Mouse (Mus musculus) stomach, embryonic 14.5 days (tissue): Measurements from ENCODE around the gene Mib2. TPM values are rescaled to one million over a fixed set of nuclear protein-coding genes. Genes with fewer than 3 reads are reported as not detected.
A peak's percentile ranks its signal among the peaks of the same experiment; 100 is the strongest.
"Not testable (repeated sequence)": the region's sequence is repeated elsewhere in the genome, so short reads cannot be mapped to it uniquely, and the experiment has no call there.

ENCODE experiments used
- ATAC-seq: fragments of 200-750 bp; cut with Nextera tagmentation; 2 replicates; pipeline ENCODE4 v1.8.0; 2017; ENCODE audit warnings: low read depth, moderate TSS enrichment; ENCODE audit not compliant: insufficient number of reproducible peaks, insufficient read depth, low FRiP score
- H3K27ac ChIP-seq: fragments of 300-500 bp; sonication (generic); 2 replicates; pipeline ENCODE4 v1.5.1; 2014; ENCODE audit warnings: mild to moderate bottlenecking, low read length, moderate library complexity, mixed read lengths
- H3K27me3 ChIP-seq: fragments of 300-500 bp; sonication (generic); 2 replicates; pipeline ENCODE4 v1.6.1; 2014; ENCODE audit warnings: low read length, control low read depth, mixed read lengths; ENCODE audit not compliant: control insufficient read depth, insufficient read depth
- H3K36me3 ChIP-seq: fragments of 300-500 bp; sonication (generic); 2 replicates; pipeline ENCODE4 v1.6.1; 2014; ENCODE audit warnings: mild to moderate bottlenecking, control low read depth, low read length, moderate library complexity, mixed read lengths; ENCODE audit not compliant: control insufficient read depth, insufficient read depth
- H3K4me1 ChIP-seq: fragments of 300-500 bp; sonication (generic); 2 replicates; pipeline ENCODE4 v1.6.1; 2014; ENCODE audit warnings: low read length, control low read depth, mixed read lengths; ENCODE audit not compliant: control insufficient read depth, insufficient read depth
- H3K4me2 ChIP-seq: fragments of 300-500 bp; sonication (generic); replicated peaks from 2 replicates; pipeline ENCODE4 v1.6.1; 2014; ENCODE audit warnings: low read depth, low read length, control low read depth
- H3K4me3 ChIP-seq: fragments of 300-500 bp; sonication (generic); 2 replicates; pipeline ENCODE4 v1.5.1; 2014; ENCODE audit warnings: low read depth, low read length, control low read depth
- H3K9ac ChIP-seq: fragments of 300-500 bp; sonication (generic); replicated peaks from 2 replicates; pipeline ENCODE4 v1.6.1; 2014; ENCODE audit warnings: low read depth, mild to moderate bottlenecking, control low read depth, low read length, moderate library complexity, mixed read lengths
- H3K9me3 ChIP-seq: fragments of 300-500 bp; sonication (generic); 2 replicates; pipeline ENCODE4 v1.6.1; 2016; ENCODE audit warnings: low read depth, low read length, control low read depth; ENCODE audit not compliant: control insufficient read depth
- WGBS: fragments of 180-500 bp; shearing (Covaris S2); extraction: QIAGEN DNeasy Blood & Tissue Kit; methylation state at CpG from one replicate; pipeline ENCODE4 v1.1.7; 2014; 5-methylcytosine and 5-hydroxymethylcytosine counted together
- polyA plus RNA-seq: library from polyadenylated mRNA; unstranded; fragments of >200 nt; fragmentation: Nextera tagmentation; extraction: Ambion mirVana; gene quantifications from 2 replicates; pipeline ENCODE4 v1.2.1, GENCODE M21; 2014

Gene Mib2
- polyA plus RNA-seq, 1 experiment from 2014 or later: 18.9 TPM

DNA sequence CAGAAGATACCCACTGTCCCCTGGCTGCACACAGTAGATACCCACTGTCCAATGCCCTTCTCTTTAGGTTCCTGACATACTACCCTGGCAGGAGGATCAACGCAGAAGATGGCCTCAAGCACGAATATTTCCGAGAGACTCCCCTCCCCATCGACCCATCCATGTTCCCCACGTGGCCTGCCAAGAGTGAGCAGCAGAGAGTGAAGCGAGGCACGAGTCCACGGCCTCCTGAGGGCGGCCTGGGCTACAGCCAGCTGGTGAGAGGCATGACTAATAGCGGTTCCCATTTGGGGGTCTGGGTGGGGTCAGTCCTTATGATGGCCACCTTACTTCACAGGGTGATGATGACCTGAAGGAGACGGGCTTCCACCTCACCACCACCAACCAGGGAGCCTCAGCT lies 19.6 kb downstream of the Mib2 start:
- H3K4me1 ChIP-seq: peaks cover 26% of the 10 kb centered on the region
- no peak overlapping the region for H3K27ac ChIP-seq
- 0 out of 2 replicates have a peak, but pooled peaks cover 7% of the 10 kb centered on the region for H3K27me3 ChIP-seq
- 88% methylated on average over 11 of the region's 11 CpGs for WGBS
- no peak for ATAC-seq
- H3K9ac ChIP-seq: no peak overlapping the region
- no peak overlapping the region for H3K4me3 ChIP-seq
- H3K9me3 ChIP-seq: no peaks in the 10 kb centered on the region
- H3K36me3 ChIP-seq: peaks cover 55% of the 10 kb centered on the region
- H3K4me2 ChIP-seq: no peak overlapping the region

GRCm38 (mm10) chr4:155645721-155646120 lies 23.3 kb downstream of the Mib2 start:
- Histone ChIP-seq H3K4me1 (no peaks in the 10 kb centered on the region), H3K4me2 (no peak overlapping the region), H3K4me3 (no peak overlapping the region), H3K9me3 (no peaks in the 10 kb centered on the region), H3K9ac (no peak overlapping the region), H3K27me3 (no peaks in the 10 kb centered on the region), H3K36me3 (peaks cover 82% of the 10 kb centered on the region), H3K27ac (no peak overlapping the region)
- WGBS: 93% methylated on average over 5 of the region's 5 CpGs
- ATAC-seq: no peak

GRCm38 (mm10) chr4:155645308-155645707 lies 23.7 kb downstream of the Mib2 start, which contains the start of gene Gm10563:
Gene Gm10563 (minus strand): TSS chr4:155645408.
- peaks cover 82% of the 10 kb centered on the region for H3K36me3 ChIP-seq
- not testable (repeated sequence) for H3K9me3 ChIP-seq, H3K27ac ChIP-seq, H3K27me3 ChIP-seq, H3K4me3 ChIP-seq, H3K4me2 ChIP-seq, H3K4me1 ChIP-seq, H3K9ac ChIP-seq, ATAC-seq
- WGBS: 96% methylated on average over 2 of the region's 2 CpGs

DNA sequence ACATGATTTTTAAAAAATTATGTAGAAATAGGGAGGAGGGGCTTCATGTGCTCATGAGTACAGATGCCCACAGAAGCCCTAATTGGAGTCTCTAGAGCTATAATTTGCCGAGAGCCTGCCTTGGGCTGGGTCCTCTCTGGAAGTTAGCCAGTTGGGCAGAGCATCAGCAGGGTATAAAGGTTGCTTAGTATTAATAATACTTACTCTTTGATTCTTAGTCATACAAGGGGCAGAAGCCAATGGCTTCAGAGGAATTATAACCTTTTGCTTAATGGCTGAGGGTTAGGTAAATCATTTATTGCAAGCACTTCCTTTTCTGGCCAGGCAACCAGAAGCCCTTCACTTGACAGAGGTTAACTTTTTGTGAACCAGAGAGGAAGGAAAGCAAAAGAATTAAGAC lies 25.5 kb downstream of the Mib2 start:
- Histone ChIP-seq H3K27me3 (no peaks in the 10 kb centered on the region), H3K9ac (no peak overlapping the region), H3K27ac (no peak overlapping the region), H3K4me1 (no peaks in the 10 kb centered on the region), H3K36me3 (peaks cover 74% of the 10 kb centered on the region), H3K4me2 (no peak overlapping the region), H3K9me3 (no peaks in the 10 kb centered on the region), H3K4me3 (no peak overlapping the region)
- 86% methylated on average over 1 of the region's 1 CpGs for WGBS
- no peak for ATAC-seq

DNA sequence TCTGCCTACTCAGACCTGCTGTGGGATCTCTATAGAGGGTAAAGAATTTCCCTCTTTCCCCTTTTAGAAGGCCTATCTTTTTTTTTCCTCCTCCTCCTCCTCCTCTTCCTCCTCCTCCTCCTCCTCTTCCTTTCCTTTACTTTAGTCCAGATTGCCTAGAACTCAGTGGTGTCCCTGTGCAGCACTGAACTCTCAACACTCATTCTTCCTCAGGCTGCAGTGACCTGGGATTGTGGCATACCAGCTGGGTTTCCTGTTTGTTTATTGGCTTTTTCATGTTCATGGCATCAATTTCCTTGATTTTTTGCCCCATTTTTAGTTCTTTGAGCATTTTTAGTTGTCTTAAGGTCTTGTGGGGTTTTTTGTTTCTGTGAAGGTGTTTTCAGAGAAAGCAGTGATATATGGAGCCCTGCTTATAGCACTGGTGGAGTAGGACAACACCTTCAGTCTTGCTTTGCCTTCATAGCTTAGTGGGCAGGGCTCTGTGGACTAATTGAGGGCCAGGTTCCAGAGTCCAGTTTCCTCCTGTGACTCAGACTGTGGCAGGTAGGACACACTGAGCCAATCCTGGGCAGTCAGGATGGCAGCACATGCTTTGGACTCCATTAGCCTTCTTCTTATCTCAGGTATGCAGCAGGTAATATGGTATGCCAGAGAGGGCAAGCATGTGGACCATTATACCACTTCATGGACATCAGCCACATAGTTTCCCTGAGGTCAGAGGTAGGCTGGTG lies 33.1 kb downstream of the Mib2 start:
- no peaks in the 10 kb centered on the region for H3K9me3 ChIP-seq
- no peaks in the 10 kb centered on the region for H3K4me1 ChIP-seq
- H3K36me3 ChIP-seq: peaks cover 65% of the 10 kb centered on the region
- ATAC-seq: no peak
- H3K27ac ChIP-seq: no peak overlapping the region
- H3K4me3 ChIP-seq: no peak overlapping the region
- H3K9ac ChIP-seq: no peak overlapping the region
- no peak overlapping the region for H3K4me2 ChIP-seq
- no peaks in the 10 kb centered on the region for H3K27me3 ChIP-seq

- Histone ChIP-seq H3K9me3 (no peaks in the 10 kb centered on the region), H3K4me2 (no peak overlapping the region), H3K4me1 (no peaks in the 10 kb centered on the region), H3K27ac (no peak overlapping the region), H3K36me3 (peaks cover 61% of the 10 kb centered on the region), H3K9ac (no peak overlapping the region), H3K4me3 (no peak overlapping the region), H3K27me3 (no peaks in the 10 kb centered on the region)
- ATAC-seq: no peak
- whole genome bisulfite sequencing: 89% methylated on average over 6 of the region's 6 CpGs
These were observed 38.7 kb downstream of the Mib2 start for GRCm38 (mm10) chr4:155630267-155630666.

GRCm38 (mm10) chr4:155624338-155625291 lies 44.4 kb downstream of the Mib2 start, which contains the start of gene Cdk11b:
Gene Cdk11b (plus strand): TSS chr4:155624854.
- peak within 1 kb of the TSS; percentile 84 for H3K27ac ChIP-seq
- H3K27me3 ChIP-seq: no peaks in the 10 kb centered on the region
- H3K9me3 ChIP-seq: no peaks in the 10 kb centered on the region
- peak within 1 kb of the TSS; percentile 80 for H3K9ac ChIP-seq
- under 1% methylated on average over 83 of the region's 84 CpGs for WGBS
- no peaks in the 10 kb centered on the region for H3K4me1 ChIP-seq
- peak within 1 kb of the TSS; percentile 87 for H3K4me2 ChIP-seq
- peaks cover 24% of the 10 kb centered on the region for H3K36me3 ChIP-seq
- ATAC-seq: peak; percentile 100
- H3K4me3 ChIP-seq: peak within 1 kb of the TSS; percentile 99

GRCm38 (mm10) chr4:155618321-155618720 lies 50.7 kb downstream of the Mib2 start:
- Histone ChIP-seq H3K4me3 (no peak overlapping the region), H3K4me2 (no peak overlapping the region), H3K27ac (no peak overlapping the region), H3K9ac (no peak overlapping the region), H3K4me1 (no peaks in the 10 kb centered on the region), H3K9me3 (no peaks in the 10 kb centered on the region), H3K36me3 (peaks cover 45% of the 10 kb centered on the region), H3K27me3 (no peaks in the 10 kb centered on the region)
- WGBS: 89% methylated on average over 5 of the region's 5 CpGs
- ATAC-seq: 0 out of 2 replicates have a peak, but pooled peaks have one; percentile 18
